Mouse (Mus musculus) spleen, adult 2 months (tissue): Measurements from ENCODE around the gene Sbno1. TPM values are rescaled to one million over a fixed set of nuclear protein-coding genes. Genes with fewer than 3 reads are reported as not detected.
"Not testable (repeated sequence)": the region's sequence is repeated elsewhere in the genome, so short reads cannot be mapped to it uniquely, and the experiment has no call there.

Experiments
- DNase-seq, 2 experiments: peaks; one replicate each; pipeline versions ENCODE4 v3.0.0 to v3.0.0-alpha.2; 2012 to 2021; ENCODE audit warnings: low spot score in 2 of 2, low read depth in 1 of 2
- H3K27ac ChIP-seq: fragments of 200-500 bp; 2 replicates; pipeline ENCODE4 v1.5.1; 2012; ENCODE audit warnings: low read length, inconsistent platforms; ENCODE audit not compliant: insufficient read depth
- H3K27me3 ChIP-seq: fragments of 200-500 bp; 2 replicates; pipeline ENCODE4 v1.6.1; 2012; ENCODE audit warnings: mild to moderate bottlenecking, moderate library complexity, low read length, inconsistent platforms; ENCODE audit not compliant: control insufficient read depth, insufficient read depth
- H3K36me3 ChIP-seq: fragments of 200-500 bp; 2 replicates; pipeline ENCODE4 v1.6.1; 2012; ENCODE audit warnings: mild to moderate bottlenecking, low read length, inconsistent platforms; ENCODE audit not compliant: control insufficient read depth, insufficient read depth
- H3K4me1 ChIP-seq: fragments of 200-500 bp; 2 replicates; pipeline ENCODE4 v1.6.1; 2011; ENCODE audit warnings: inconsistent platforms; ENCODE audit not compliant: control insufficient read depth, insufficient read depth, insufficient read length
- H3K4me3 ChIP-seq: fragments of 200-500 bp; 2 replicates; pipeline ENCODE4 v1.5.1; 2011; ENCODE audit warnings: mild to moderate bottlenecking, inconsistent platforms; ENCODE audit not compliant: insufficient read depth, insufficient read length; ENCODE audit errors: extremely low read depth
- CTCF ChIP-seq: fragments of 200-500 bp; IDR thresholded peaks from 2 replicates; pipeline ENCODE4 v1.5.1; 2011; ENCODE audit warnings: mild to moderate bottlenecking, inconsistent platforms; ENCODE audit not compliant: insufficient read depth, insufficient read length, insufficient replicate concordance; ENCODE audit errors: extremely low read depth
- POLR2A ChIP-seq: fragments of 200-500 bp; IDR thresholded peaks from 2 replicates; pipeline ENCODE4 v1.6.1; 2011; ENCODE audit warnings: low read depth, low read length, inconsistent platforms
- WGBS: fragments of 180-500 bp; shearing (Covaris S2); methylation state at CpG from one replicate; pipeline ENCODE4 v1.1.7; 2018; 5-methylcytosine and 5-hydroxymethylcytosine counted together
- polyA plus RNA-seq: library from polyadenylated mRNA; depleted of rRNA; stranded (reverse); fragments of >200 nt; gene quantifications from 2 replicates; pipeline ENCODE4 v1.2.3, GENCODE M21; 2012

The Sbno1 gene
- polyA plus RNA-seq, 1 experiment = 12.2 TPM

- DNase-seq = no peak
- Histone ChIP-seq H3K4me1 (no peaks in the 10 kb centered on the region), H3K27me3 (no peaks in the 10 kb centered on the region), H3K4me3 (no peak overlapping the region), H3K36me3 (peaks cover 45% of the 10 kb centered on the region), H3K27ac (no peak overlapping the region)
- WGBS = 93% methylated on average over 5 of the region's 5 CpGs
- TF ChIP-seq POLR2A = no peak
- TF ChIP-seq CTCF = no peak
Observed at GRCm38 (mm10) chr5:124463462-124463861, 37.7 kb upstream of the Sbno1 start.

GRCm38 (mm10) chr5:124462297-124463025 is 36.7 kb upstream of the Sbno1 start:
- Histone ChIP-seq H3K27me3 (no peaks in the 10 kb centered on the region), H3K4me1 (no peaks in the 10 kb centered on the region), H3K36me3 (peaks cover 48% of the 10 kb centered on the region), H3K4me3 (no peak overlapping the region), H3K27ac (no peak overlapping the region)
- 91% methylated on average over 8 of the region's 8 CpGs for WGBS
- DNase-seq = no peak
- TF ChIP-seq POLR2A (no peak), CTCF (no peak)

GRCm38 (mm10) chr5:124460922-124461321 is 35.1 kb upstream of the Sbno1 start:
- peaks cover 51% of the 10 kb centered on the region for H3K36me3 ChIP-seq
- not testable (repeated sequence) for H3K27me3 ChIP-seq, H3K4me1 ChIP-seq, DNase-seq, H3K4me3 ChIP-seq, H3K27ac ChIP-seq
- 92% methylated on average over 14 of the region's 14 CpGs for WGBS

GRCm38 (mm10) chr5:124456762-124457161 is 31.0 kb upstream of the Sbno1 start:
- WGBS = 95% methylated on average over 6 of the region's 6 CpGs
- Histone ChIP-seq H3K4me3 (no peak overlapping the region), H3K27ac (no peak overlapping the region), H3K27me3 (no peaks in the 10 kb centered on the region), H3K4me1 (no peaks in the 10 kb centered on the region), H3K36me3 (peaks cover 49% of the 10 kb centered on the region)
- TF ChIP-seq CTCF (no peak), POLR2A (no peak)
- DNase-seq = no peak

GRCm38 (mm10) chr5:124454082-124454419 is 28.2 kb upstream of the Sbno1 start:
- no peak for DNase-seq
- H3K36me3 ChIP-seq = peaks cover 48% of the 10 kb centered on the region
- H3K4me1 ChIP-seq = no peaks in the 10 kb centered on the region
- H3K27me3 ChIP-seq = no peaks in the 10 kb centered on the region
- WGBS = 100% methylated on average over 1 of the region's 1 CpGs
- H3K27ac ChIP-seq = no peak overlapping the region
- TF ChIP-seq CTCF (no peak), POLR2A (no peak)
- no peak overlapping the region for H3K4me3 ChIP-seq

GRCm38 (mm10) chr5:124453339-124454081 is 27.7 kb upstream of the Sbno1 start:
- H3K4me3 ChIP-seq = no peak overlapping the region
- H3K4me1 ChIP-seq = no peaks in the 10 kb centered on the region

GRCm38 (mm10) chr5:124452494-124453228 is 26.9 kb upstream of the Sbno1 start:
- TF ChIP-seq CTCF (no peak), POLR2A (no peak)
- no peak for DNase-seq
- H3K27me3 ChIP-seq = no peaks in the 10 kb centered on the region
- H3K36me3 ChIP-seq = peaks cover 47% of the 10 kb centered on the region
- H3K27ac ChIP-seq = no peak overlapping the region
- WGBS = 87% methylated on average over 15 of the region's 15 CpGs
- no peaks in the 10 kb centered on the region for H3K4me1 ChIP-seq
- H3K4me3 ChIP-seq = no peak overlapping the region

More at GRCm38 (mm10) chr5:124453339-124454081, 27.7 kb upstream of the Sbno1 start:
- H3K27ac ChIP-seq = no peak overlapping the region
- no peaks in the 10 kb centered on the region for H3K27me3 ChIP-seq
- peaks cover 48% of the 10 kb centered on the region for H3K36me3 ChIP-seq
- no peak for DNase-seq
- WGBS = 93% methylated on average over 13 of the region's 13 CpGs
- no peak for TF ChIP-seq CTCF
- TF ChIP-seq POLR2A = no peak
